Mouse (Mus musculus) skeletal muscle tissue, adult 2 months (tissue): Measurements from ENCODE around the gene Ap1g2.
A peak's percentile ranks its signal among the peaks of the same experiment; 100 is the strongest.

ENCODE experiments used
- DNase-seq: peaks from one replicate; pipeline ENCODE4 v3.0.0-alpha.2; 2012; ENCODE audit warnings: low read depth, low spot score

Ap1g2 gene

GRCm38 (mm10) chr14:55113975-55114645 lies 7.7 kb upstream of the Ap1g2 start:
- no peak for DNase-seq

GRCm38 (mm10) chr14:55113351-55113974 lies 7.1 kb upstream of the Ap1g2 start:
- no peak for DNase-seq

GRCm38 (mm10) chr14:55111720-55112119 lies 5.3 kb upstream of the Ap1g2 start:
- DNase-seq = no peak

- DNase-seq = no peak
Measured at GRCm38 (mm10) chr14:55110076-55110475, 3.7 kb upstream of the Ap1g2 start.

- no peak for DNase-seq
Measured at GRCm38 (mm10) chr14:55109048-55109873, 2.9 kb upstream of the Ap1g2 start.

- no peak for DNase-seq
Measured at GRCm38 (mm10) chr14:55108202-55108870, 1.9 kb upstream of the Ap1g2 start.

GRCm38 (mm10) chr14:55106990-55107389 lies 597 bp upstream of the Ap1g2 start:
- no peak for DNase-seq

- no peak for DNase-seq
Measured at GRCm38 (mm10) chr14:55105386-55105785, 1.0 kb downstream of the Ap1g2 start.

- no peak for DNase-seq
Measured at GRCm38 (mm10) chr14:55104365-55104764, 2.0 kb downstream of the Ap1g2 start.

- no peak for DNase-seq
Measured at GRCm38 (mm10) chr14:55102253-55102785, 4.1 kb downstream of the Ap1g2 start.

- DNase-seq = no peak
Measured at GRCm38 (mm10) chr14:55101592-55101991, 4.8 kb downstream of the Ap1g2 start.

- DNase-seq = no peak
Measured at GRCm38 (mm10) chr14:55098067-55098466, 8.3 kb downstream of the Ap1g2 start.

- no peak for DNase-seq
Measured at GRCm38 (mm10) chr14:55097646-55098045, 8.7 kb downstream of the Ap1g2 start.

- no peak for DNase-seq
Measured at GRCm38 (mm10) chr14:55096573-55097087, 9.8 kb downstream of the Ap1g2 start.

GRCm38 (mm10) chr14:55095671-55096070 lies 10.7 kb downstream of the Ap1g2 start:
- DNase-seq = no peak

- DNase-seq = no peak
Measured at GRCm38 (mm10) chr14:55095263-55095662, 11.1 kb downstream of the Ap1g2 start.

- DNase-seq = peak; percentile 54
Measured at GRCm38 (mm10) chr14:55094704-55095231, 11.6 kb downstream of the Ap1g2 start, which contains the start of gene Thtpa. Gene Thtpa, plus strand, starts transcription at chr14:55094784.

GRCm38 (mm10) chr14:55093927-55094326 lies 12.5 kb downstream of the Ap1g2 start:
- no peak for DNase-seq

- DNase-seq = peak; percentile 86
Measured at GRCm38 (mm10) chr14:55092011-55092577, 14.3 kb downstream of the Ap1g2 start, which contains the start of gene Zfhx2. Gene Zfhx2, minus strand, starts transcription at chr14:55092324.

GRCm38 (mm10) chr14:55091209-55091865 lies 15.1 kb downstream of the Ap1g2 start:
- no peak for DNase-seq
